Mouse (Mus musculus) olfactory bulb, adult 2 months (tissue): ENCODE measurements around the gene Cyp3a59.
"Not testable (repeated sequence)": the region's sequence is repeated elsewhere in the genome, so short reads cannot be mapped to it uniquely, and the experiment has no call there.

Experiments
- CTCF ChIP-seq: fragments of 200-500 bp; IDR thresholded peaks from 2 replicates; pipeline ENCODE4 v1.5.1; 2012; ENCODE audit warnings: low read depth, mild to moderate bottlenecking, low read length, moderate library complexity; ENCODE audit not compliant: insufficient read depth
- POLR2A ChIP-seq: fragments of 200-500 bp; IDR thresholded peaks from 2 replicates; pipeline ENCODE4 v1.6.1; 2012; ENCODE audit warnings: mild to moderate bottlenecking, low read depth, low read length, moderate library complexity; ENCODE audit not compliant: insufficient read depth

DNA sequence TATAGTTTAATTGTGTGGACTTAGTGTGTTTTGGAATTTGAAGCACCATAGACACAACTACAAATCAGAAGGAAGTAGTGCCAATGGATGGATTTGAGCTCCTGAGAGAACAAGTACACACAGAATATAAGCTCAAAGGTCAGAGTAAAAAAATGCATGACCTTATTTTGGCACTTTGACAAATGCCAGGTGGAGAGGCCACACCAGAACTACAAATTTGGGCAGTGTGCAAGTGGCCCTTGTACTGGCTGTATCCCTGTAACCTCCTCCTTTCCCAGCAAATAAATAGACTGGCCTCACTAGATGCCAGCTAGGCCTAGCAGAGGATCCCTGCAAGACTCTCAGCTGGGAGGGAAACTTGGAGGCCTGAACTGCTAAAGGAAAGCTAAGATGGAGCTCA is at the start of gene Cyp3a59:
- TF ChIP-seq CTCF, POLR2A: not testable (repeated sequence)
